Mouse (Mus musculus) brain, embryonic 14.5 days (tissue): ENCODE measurements at regions not wholly inside any gene's neighbourhood (a gene's known extent, or its start where the extent isn't known, plus 50 kb on each side); places are given as distances from the start of the nearest gene placed in this dataset.

ENCODE experiments used
- CTCF ChIP-seq: fragments of 200-500 bp; IDR thresholded peaks from 2 replicates; pipeline ENCODE4 v1.5.1; 2012; ENCODE audit warnings: inconsistent platforms, mild to moderate bottlenecking, moderate library complexity, borderline replicate concordance; ENCODE audit not compliant: insufficient read depth, insufficient read length; ENCODE audit errors: extremely low read depth
- POLR2A ChIP-seq: fragments of 200-500 bp; IDR thresholded peaks from 2 replicates; pipeline ENCODE4 v1.6.1; 2012; ENCODE audit warnings: mild to moderate bottlenecking, inconsistent platforms, borderline replicate concordance; ENCODE audit not compliant: poor library complexity, insufficient read depth, insufficient read length, severe bottlenecking; ENCODE audit errors: extremely low read depth

DNA sequence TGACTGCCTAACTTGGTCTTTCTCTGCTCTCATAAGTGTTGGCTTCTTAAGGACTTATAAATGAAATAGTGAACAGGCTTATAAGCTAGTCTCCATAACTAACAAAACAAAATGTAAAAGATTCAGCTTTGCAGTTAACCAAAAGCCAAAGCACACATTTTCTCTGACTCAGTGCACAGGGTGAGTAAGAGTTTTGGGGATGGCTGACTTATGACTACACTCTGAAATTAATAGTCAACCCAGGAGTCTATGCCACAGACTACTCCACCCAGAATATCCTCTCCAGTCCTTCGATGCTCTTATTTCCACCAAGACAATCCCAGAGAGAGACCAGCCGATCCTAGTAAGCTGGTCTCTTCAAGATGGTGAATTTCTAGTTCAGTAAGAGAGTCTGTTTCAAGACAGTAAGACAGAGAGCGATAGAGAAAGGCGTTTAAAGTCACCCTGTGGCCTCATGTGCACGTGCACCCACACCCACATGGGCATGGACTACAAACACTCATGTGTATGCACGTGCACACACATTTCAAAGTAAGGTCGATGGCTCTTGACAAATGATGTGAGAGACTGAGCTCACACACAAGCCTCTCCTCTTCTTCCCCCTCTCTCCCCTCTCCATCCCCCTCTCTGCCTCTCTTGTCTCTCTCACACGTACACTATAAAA, 351.2 kb upstream of the Pmfbp1 start:
- TF ChIP-seq CTCF (no peak), POLR2A (no peak)
